Mouse (Mus musculus): ENCODE data around the gene Enox1.

Enox1 gene

GRCm38 (mm10) chr14:77375618-77376017 lies 219.1 kb downstream of the Enox1 start:
- DNase-seq: no peak

GRCm38 (mm10) chr14:77376731-77377130 lies 220.2 kb downstream of the Enox1 start:
- no peak for DNase-seq

GRCm38 (mm10) chr14:77377439-77377838 lies 220.9 kb downstream of the Enox1 start:
- no peak for DNase-seq

- no peak for DNase-seq
These were observed 221.3 kb downstream of the Enox1 start for GRCm38 (mm10) chr14:77377873-77378272.

- DNase-seq: no peak
These were observed 225.0 kb downstream of the Enox1 start for GRCm38 (mm10) chr14:77381532-77381931.

- no peak for DNase-seq
These were observed 229.1 kb downstream of the Enox1 start for GRCm38 (mm10) chr14:77385621-77386020.

GRCm38 (mm10) chr14:77387877-77388276 lies 231.3 kb downstream of the Enox1 start:
- no peak for DNase-seq

- no peak for DNase-seq
These were observed 232.7 kb downstream of the Enox1 start for GRCm38 (mm10) chr14:77389276-77389675.

- DNase-seq: no peak
These were observed 235.9 kb downstream of the Enox1 start for GRCm38 (mm10) chr14:77392476-77392875.

GRCm38 (mm10) chr14:77406241-77407114 lies 249.9 kb downstream of the Enox1 start:
- no peak for DNase-seq

- DNase-seq: no peak
These were observed 252.8 kb downstream of the Enox1 start for GRCm38 (mm10) chr14:77409271-77409940.

GRCm38 (mm10) chr14:77410354-77410753 lies 253.8 kb downstream of the Enox1 start:
- no peak for DNase-seq

- DNase-seq: no peak
These were observed 256.5 kb downstream of the Enox1 start for GRCm38 (mm10) chr14:77413106-77413505.

GRCm38 (mm10) chr14:77416358-77416757 lies 259.8 kb downstream of the Enox1 start:
- no peak for DNase-seq

GRCm38 (mm10) chr14:77421031-77421430 lies 264.5 kb downstream of the Enox1 start:
- no peak for DNase-seq

GRCm38 (mm10) chr14:77423194-77423593 lies 266.6 kb downstream of the Enox1 start:
- no peak for DNase-seq

GRCm38 (mm10) chr14:77439426-77439825 lies 282.9 kb downstream of the Enox1 start:
- no peak for DNase-seq

- DNase-seq: no peak
These were observed 284.2 kb downstream of the Enox1 start for GRCm38 (mm10) chr14:77440805-77441204.

GRCm38 (mm10) chr14:77441541-77441940 lies 285.0 kb downstream of the Enox1 start:
- no peak for DNase-seq

- DNase-seq: no peak
These were observed 291.4 kb downstream of the Enox1 start for GRCm38 (mm10) chr14:77448001-77448400.

- DNase-seq: no peak
These were observed 295.4 kb downstream of the Enox1 start for GRCm38 (mm10) chr14:77451916-77452315.

GRCm38 (mm10) chr14:77456066-77456465 lies 299.5 kb downstream of the Enox1 start:
- DNase-seq: no peak

- no peak for DNase-seq
These were observed 300.3 kb downstream of the Enox1 start for GRCm38 (mm10) chr14:77456876-77457275.

- no peak for DNase-seq
These were observed 301.7 kb downstream of the Enox1 start for GRCm38 (mm10) chr14:77458217-77458616.

Data from kidney, postnatal 25 days (tissue).